Mouse (Mus musculus) ES-Bruce4 (cell line): ENCODE measurements around the gene Clec16a. TPM values are rescaled to one million over a fixed set of nuclear protein-coding genes. Genes with fewer than 3 reads are reported as not detected.
A peak's percentile ranks its signal among the peaks of the same experiment; 100 is the strongest.

Experiments
- H3K27ac ChIP-seq: 2 replicates; pipeline ENCODE4 v1.5.1; 2012; ENCODE audit warnings: low read length, inconsistent platforms; ENCODE audit not compliant: insufficient read depth
- H3K27me3 ChIP-seq: 2 replicates; pipeline ENCODE4 v1.6.1; 2012; ENCODE audit warnings: mild to moderate bottlenecking, low read length, inconsistent platforms; ENCODE audit not compliant: control insufficient read depth, poor library complexity, insufficient read depth, severe bottlenecking
- H3K36me3 ChIP-seq: 2 replicates; pipeline ENCODE4 v1.6.1; 2012; ENCODE audit warnings: inconsistent platforms, mild to moderate bottlenecking, low read length, moderate library complexity; ENCODE audit not compliant: control insufficient read depth, poor library complexity, insufficient read depth, severe bottlenecking
- H3K4me1 ChIP-seq: one replicate; pipeline ENCODE4 v1.8.1; 2011; ENCODE audit warnings: low read length; ENCODE audit not compliant: control insufficient read depth, insufficient read depth
- H3K4me3 ChIP-seq: 2 replicates; pipeline ENCODE4 v1.5.1; 2011; ENCODE audit warnings: low read depth, mild to moderate bottlenecking, low read length
- H3K9ac ChIP-seq: 2 replicates; pipeline ENCODE4 v1.6.1; 2012; ENCODE audit warnings: low read depth, mild to moderate bottlenecking, inconsistent platforms; ENCODE audit not compliant: poor library complexity, severe bottlenecking
- H3K9me3 ChIP-seq: replicated peaks from 2 replicates; pipeline ENCODE4 v1.6.1; 2012; ENCODE audit warnings: mild to moderate bottlenecking, low read length, inconsistent platforms; ENCODE audit not compliant: control insufficient read depth, poor library complexity, insufficient read depth, severe bottlenecking
- CTCF ChIP-seq: IDR thresholded peaks from one replicate; pipeline ENCODE4 v1.8.1; 2011; ENCODE audit warnings: low read depth, low read length
- EP300 ChIP-seq: IDR thresholded peaks from 2 replicates; pipeline ENCODE4 v1.6.1; 2011; ENCODE audit warnings: low read depth, low read length; ENCODE audit not compliant: insufficient read depth
- POLR2A ChIP-seq: IDR thresholded peaks from one replicate; pipeline ENCODE4 v1.8.1; 2011; ENCODE audit warnings: low read length; ENCODE audit not compliant: insufficient read depth
- polyA plus RNA-seq: library from polyadenylated mRNA; stranded (reverse); fragments of >200 nt; gene quantifications from 2 replicates; pipeline ENCODE4 v1.2.4, GENCODE M21; 2011; ENCODE audit warnings: low read depth; ENCODE audit not compliant: missing spikeins, insufficient read depth, insufficient read length

The Clec16a gene
- polyA plus RNA-seq = 9.1 and 9.5 TPM in 2 replicates

DNA sequence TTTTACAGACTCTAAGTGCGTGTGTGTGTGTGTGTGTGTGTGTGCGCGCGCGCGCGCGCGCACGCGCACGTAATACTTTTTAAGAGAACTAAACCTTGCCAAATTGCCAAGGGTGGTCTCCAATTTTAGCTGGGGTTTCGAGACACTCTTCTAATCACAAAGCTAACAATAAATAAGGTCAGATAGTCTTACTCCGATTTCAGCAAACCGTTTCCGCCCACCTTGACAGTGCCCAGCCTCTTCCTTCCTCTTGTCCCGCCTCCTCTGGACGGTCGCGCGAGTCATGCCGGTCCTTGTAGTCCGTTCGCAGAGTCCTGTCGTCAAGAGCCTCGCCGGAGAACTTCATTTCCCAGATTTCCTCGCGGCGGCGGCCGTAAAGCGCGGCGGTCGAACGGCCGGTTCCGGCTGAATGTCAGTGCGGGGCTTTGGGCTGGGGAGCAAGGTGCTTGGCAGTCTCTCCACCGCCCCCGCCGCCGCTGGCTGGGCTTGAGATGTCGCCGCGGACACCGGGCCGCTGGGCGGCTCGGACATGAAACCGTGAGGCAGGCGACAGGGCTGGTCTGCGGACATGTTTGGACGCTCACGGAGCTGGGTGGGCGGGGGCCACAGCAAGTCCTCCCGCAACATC, at the start of gene Clec16a:
TSS of gene Clec16a (plus strand) at position 345 of the 628 bp plus-strand sequence.
- Histone ChIP-seq H3K36me3 (no peaks in the 10 kb centered on the region), H3K9me3 (no peaks in the 10 kb centered on the region), H3K27ac (no peak within 1 kb of the TSS), H3K27me3 (no peaks in the 10 kb centered on the region), H3K4me3 (peak within 1 kb of the TSS; percentile 85), H3K9ac (peak within 1 kb of the TSS; percentile 75), H3K4me1 (peaks cover 2% of the 10 kb centered on the region)
- TF ChIP-seq CTCF (no peak), POLR2A (no peak), EP300 (no peak)

DNA sequence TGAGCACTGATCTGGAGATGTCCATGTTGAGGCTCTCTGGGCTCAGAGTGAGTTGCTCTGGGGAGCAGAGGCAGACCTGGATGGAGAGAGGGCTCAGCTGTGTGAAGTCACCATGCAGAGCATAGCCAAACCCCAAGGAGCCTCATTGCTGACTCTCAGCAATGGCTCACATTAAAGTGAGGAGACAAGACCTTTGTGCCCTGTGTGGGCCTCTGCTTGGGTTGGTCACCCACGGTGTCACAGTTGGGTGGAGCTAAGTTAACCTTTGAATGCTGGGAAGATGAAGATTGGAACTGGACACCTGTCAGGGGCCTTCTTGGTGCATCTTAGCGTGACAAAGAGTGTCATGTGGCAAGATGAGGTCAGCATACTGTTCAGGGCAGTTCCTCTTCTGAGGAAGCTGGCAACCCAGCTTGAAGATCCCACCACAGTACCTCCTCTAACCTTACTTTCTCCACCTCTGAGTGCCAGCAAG, 49.3 kb upstream of the Clec16a start:
- no peak overlapping the region for H3K4me3 ChIP-seq
- no peak for TF ChIP-seq EP300
- TF ChIP-seq CTCF = no peak
- H3K9ac ChIP-seq = no peak overlapping the region
- H3K36me3 ChIP-seq = no peaks in the 10 kb centered on the region
- H3K4me1 ChIP-seq = no peaks in the 10 kb centered on the region
- no peaks in the 10 kb centered on the region for H3K9me3 ChIP-seq
- H3K27me3 ChIP-seq = no peaks in the 10 kb centered on the region
- H3K27ac ChIP-seq = no peak overlapping the region

DNA sequence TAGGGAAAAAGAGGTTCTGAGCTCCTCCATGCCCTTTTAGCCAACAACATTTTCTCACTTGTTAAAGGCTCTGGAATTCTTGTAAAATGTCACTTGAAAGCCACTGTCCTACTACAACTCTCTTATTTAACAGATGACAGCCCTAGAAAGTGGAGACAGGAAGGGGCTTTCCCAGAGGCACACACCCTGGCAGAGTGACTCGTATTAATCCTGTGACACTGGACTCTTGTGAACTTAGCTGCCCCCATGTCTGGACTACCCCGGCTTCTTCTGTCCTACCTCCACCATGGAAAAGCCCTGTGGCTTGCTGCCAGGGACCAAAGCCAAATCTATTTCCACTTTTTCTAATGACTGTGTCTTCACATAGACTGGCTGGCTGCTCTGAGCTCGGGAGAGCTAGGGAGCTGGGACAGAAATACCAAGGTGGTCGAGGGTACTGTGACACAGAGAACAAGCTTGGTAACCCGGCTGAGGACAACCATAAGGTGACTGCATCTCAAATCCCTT, 47.0 kb upstream of the Clec16a start:
- no peak for TF ChIP-seq CTCF
- no peak for TF ChIP-seq POLR2A
- no peak for TF ChIP-seq EP300
- no peaks in the 10 kb centered on the region for H3K27me3 ChIP-seq
- no peak overlapping the region for H3K27ac ChIP-seq
- no peaks in the 10 kb centered on the region for H3K4me1 ChIP-seq
- no peaks in the 10 kb centered on the region for H3K9me3 ChIP-seq
- H3K4me3 ChIP-seq = no peak overlapping the region
- H3K36me3 ChIP-seq = no peaks in the 10 kb centered on the region
- no peak overlapping the region for H3K9ac ChIP-seq

DNA sequence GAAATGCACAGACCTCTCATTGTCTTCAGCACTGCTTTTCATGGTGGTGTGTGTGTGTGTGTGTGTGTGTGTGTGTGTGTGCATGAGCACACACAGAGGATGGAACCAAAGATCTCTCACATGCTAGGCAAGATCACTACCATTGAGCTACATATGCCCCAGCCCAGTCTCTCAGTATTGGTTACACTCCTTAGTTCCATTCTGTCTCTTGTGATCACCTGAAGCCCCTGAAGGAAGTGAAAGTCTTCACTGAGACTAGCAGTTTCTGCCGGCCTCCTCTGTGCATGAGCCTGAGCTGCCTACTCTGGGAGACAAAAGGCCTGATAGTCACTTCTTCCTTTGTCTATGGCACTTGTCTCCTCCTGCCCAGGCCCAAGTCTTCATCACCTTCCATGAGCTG, 46.0 kb upstream of the Clec16a start:
- TF ChIP-seq POLR2A = no peak
- TF ChIP-seq EP300 = no peak
- no peak for TF ChIP-seq CTCF
- Histone ChIP-seq H3K4me3 (no peak overlapping the region), H3K27ac (no peak overlapping the region), H3K9me3 (no peaks in the 10 kb centered on the region), H3K36me3 (no peaks in the 10 kb centered on the region), H3K4me1 (no peaks in the 10 kb centered on the region), H3K27me3 (no peaks in the 10 kb centered on the region), H3K9ac (no peak overlapping the region)

DNA sequence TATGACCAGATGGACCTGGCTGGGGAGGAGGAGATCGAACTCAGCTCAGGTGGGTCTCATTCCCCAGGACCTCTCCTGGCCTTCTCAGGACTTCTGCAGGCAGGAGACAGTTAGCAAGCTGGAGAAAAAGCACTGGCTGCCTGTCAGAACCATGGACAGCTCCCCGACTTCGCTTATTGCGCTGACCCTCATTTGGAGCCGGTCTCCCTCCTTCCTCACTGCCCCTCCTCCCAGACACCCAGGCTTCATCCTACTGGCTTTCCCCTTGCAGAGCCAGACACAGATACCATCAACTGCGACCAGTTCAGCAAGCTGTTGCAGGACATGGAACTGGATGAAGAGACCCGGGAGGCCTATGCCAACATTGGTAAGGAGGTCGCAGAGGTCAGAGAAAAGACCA, 43.3 kb upstream of the Clec16a start:
- Histone ChIP-seq H3K27ac (no peak overlapping the region), H3K36me3 (no peaks in the 10 kb centered on the region), H3K9ac (no peak overlapping the region), H3K9me3 (no peaks in the 10 kb centered on the region), H3K27me3 (no peaks in the 10 kb centered on the region), H3K4me3 (no peak overlapping the region), H3K4me1 (no peaks in the 10 kb centered on the region)
- no peak for TF ChIP-seq POLR2A
- no peak for TF ChIP-seq CTCF
- no peak for TF ChIP-seq EP300

DNA sequence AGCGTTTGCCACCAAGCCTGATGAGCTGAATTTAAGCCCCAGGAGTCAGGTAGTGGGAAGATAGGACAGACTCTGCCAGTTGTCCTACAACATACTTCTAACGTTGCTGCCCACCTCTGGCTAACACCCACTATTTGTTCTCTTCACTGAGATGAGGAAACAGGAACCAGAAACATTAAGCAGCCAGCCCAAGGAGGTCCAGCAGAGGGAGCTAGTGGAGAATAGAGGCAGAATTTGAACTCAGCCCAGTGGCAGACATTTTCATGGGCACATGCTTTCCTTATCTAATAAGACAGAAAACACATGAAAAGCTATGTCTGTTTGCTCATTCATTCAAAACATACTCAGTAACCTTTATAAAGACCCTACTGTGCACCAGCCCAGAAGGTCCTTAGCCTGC, 42.1 kb upstream of the Clec16a start:
- Histone ChIP-seq H3K36me3 (no peaks in the 10 kb centered on the region), H3K27me3 (no peaks in the 10 kb centered on the region), H3K4me3 (no peak overlapping the region), H3K27ac (no peak overlapping the region), H3K9me3 (no peaks in the 10 kb centered on the region), H3K4me1 (no peaks in the 10 kb centered on the region), H3K9ac (no peak overlapping the region)
- TF ChIP-seq EP300 (no peak), POLR2A (no peak), CTCF (no peak)
